Mouse (Mus musculus) embryonic facial prominence, embryonic 13.5 days (tissue): ENCODE results near the gene Vash1. TPM values are rescaled to one million over a fixed set of nuclear protein-coding genes. Genes with fewer than 3 reads are reported as not detected.

Experiments
- ATAC-seq: fragments of 200-750 bp; cut with Nextera tagmentation; 2 replicates; pipeline ENCODE4 v1.8.0; 2017; ENCODE audit warnings: low read depth; ENCODE audit not compliant: insufficient number of reproducible peaks, insufficient read depth, low FRiP score, low TSS enrichment
- H3K27ac ChIP-seq: fragments of 300-500 bp; sonication (generic); 2 replicates; pipeline ENCODE4 v1.5.1; 2015; ENCODE audit warnings: moderate library complexity, mild to moderate bottlenecking, inconsistent platforms
- H3K27me3 ChIP-seq: fragments of 300-500 bp; sonication (generic); 2 replicates; pipeline ENCODE4 v1.6.1; 2015; ENCODE audit warnings: mild to moderate bottlenecking, inconsistent platforms
- H3K36me3 ChIP-seq: fragments of 300-500 bp; sonication (generic); 2 replicates; pipeline ENCODE4 v1.6.1; 2015; ENCODE audit warnings: mild to moderate bottlenecking, inconsistent platforms
- H3K4me1 ChIP-seq: fragments of 300-500 bp; sonication (generic); 2 replicates; pipeline ENCODE4 v1.6.1; 2015; ENCODE audit warnings: inconsistent platforms
- H3K4me2 ChIP-seq: fragments of 300-500 bp; sonication (generic); 2 replicates; pipeline ENCODE4 v1.6.1; 2015; ENCODE audit warnings: moderate library complexity, mild to moderate bottlenecking, inconsistent platforms
- H3K4me3 ChIP-seq: fragments of 300-500 bp; sonication (generic); 2 replicates; pipeline ENCODE4 v1.5.1; 2015; ENCODE audit warnings: mild to moderate bottlenecking, inconsistent platforms
- H3K9ac ChIP-seq: fragments of 300-500 bp; sonication (generic); 2 replicates; pipeline ENCODE4 v1.6.1; 2015; ENCODE audit warnings: mild to moderate bottlenecking, inconsistent platforms
- H3K9me3 ChIP-seq: fragments of 300-500 bp; sonication (generic); 2 replicates; pipeline ENCODE4 v1.6.1; 2016; ENCODE audit warnings: inconsistent platforms
- WGBS: fragments of 180-500 bp; shearing (Covaris S2); methylation state at CpG from one replicate; pipeline ENCODE4 v1.1.7; 2015; ENCODE audit warnings: mixed read lengths; 5-methylcytosine and 5-hydroxymethylcytosine counted together
- polyA plus RNA-seq: library from polyadenylated mRNA; unstranded; fragments of >200 nt; fragmentation: Nextera tagmentation; extraction: Ambion mirVana; gene quantifications from 2 replicates; pipeline ENCODE4 v1.2.1, GENCODE M21; 2015

Gene Vash1
- polyA plus RNA-seq, 1 experiment from 2014 or later, result 13.1 TPM

GRCm38 (mm10) chr12:86698537-86698936, 20.0 kb downstream of the Vash1 start:
- Histone ChIP-seq H3K4me2 (no peak overlapping the region), H3K4me3 (no peak overlapping the region), H3K27me3 (no peaks in the 10 kb centered on the region), H3K9me3 (no peaks in the 10 kb centered on the region), H3K4me1 (peaks cover 22% of the 10 kb centered on the region), H3K27ac (no peak overlapping the region), H3K9ac (no peak overlapping the region), H3K36me3 (peaks cover 34% of the 10 kb centered on the region)
- ATAC-seq, result no peak

- no peak overlapping the region for H3K9ac ChIP-seq
- no peaks in the 10 kb centered on the region for H3K27me3 ChIP-seq
- WGBS, result 32% methylated on average over 19 of the region's 19 CpGs
- H3K9me3 ChIP-seq, result no peaks in the 10 kb centered on the region
- ATAC-seq, result no peak
- H3K36me3 ChIP-seq, result peaks cover 34% of the 10 kb centered on the region
- H3K4me3 ChIP-seq, result no peak overlapping the region
- H3K4me1 ChIP-seq, result peaks cover 22% of the 10 kb centered on the region
- no peak overlapping the region for H3K4me2 ChIP-seq
- H3K27ac ChIP-seq, result no peak overlapping the region; the same call in 1 of the 2 replicates
Measured at GRCm38 (mm10) chr12:86699965-86700926, 21.7 kb downstream of the Vash1 start.

- WGBS, result 67% methylated on average over 4 of the region's 4 CpGs
- no peak overlapping the region for H3K4me3 ChIP-seq
- H3K36me3 ChIP-seq, result peaks cover 29% of the 10 kb centered on the region
- peaks cover 22% of the 10 kb centered on the region for H3K4me1 ChIP-seq
- no peak overlapping the region for H3K4me2 ChIP-seq
- H3K9ac ChIP-seq, result no peak overlapping the region
- H3K27ac ChIP-seq, result no peak overlapping the region
- no peaks in the 10 kb centered on the region for H3K9me3 ChIP-seq
- H3K27me3 ChIP-seq, result no peaks in the 10 kb centered on the region
- no peak for ATAC-seq
Measured at GRCm38 (mm10) chr12:86700927-86701310, 22.4 kb downstream of the Vash1 start.

GRCm38 (mm10) chr12:86701491-86701890, 23.0 kb downstream of the Vash1 start:
- Histone ChIP-seq H3K4me1 (peaks cover 22% of the 10 kb centered on the region), H3K36me3 (peaks cover 25% of the 10 kb centered on the region), H3K4me3 (no peak overlapping the region), H3K27me3 (no peaks in the 10 kb centered on the region), H3K9me3 (no peaks in the 10 kb centered on the region), H3K27ac (no peak overlapping the region), H3K9ac (no peak overlapping the region), H3K4me2 (no peak overlapping the region)
- ATAC-seq, result no peak
- 87% methylated on average over 4 of the region's 4 CpGs for WGBS

- no peak for ATAC-seq
- H3K36me3 ChIP-seq, result peaks cover 20% of the 10 kb centered on the region
- WGBS, result 88% methylated on average over 3 of the region's 3 CpGs
- H3K27me3 ChIP-seq, result no peaks in the 10 kb centered on the region
- H3K4me1 ChIP-seq, result peaks cover 22% of the 10 kb centered on the region
- no peak overlapping the region for H3K4me2 ChIP-seq
- H3K9ac ChIP-seq, result no peak overlapping the region
- no peak overlapping the region for H3K27ac ChIP-seq
- no peak overlapping the region for H3K4me3 ChIP-seq
- no peaks in the 10 kb centered on the region for H3K9me3 ChIP-seq
Measured at GRCm38 (mm10) chr12:86702690-86703089, 24.2 kb downstream of the Vash1 start.

GRCm38 (mm10) chr12:86705843-86706242, 27.3 kb downstream of the Vash1 start:
- H3K27me3 ChIP-seq, result no peaks in the 10 kb centered on the region
- H3K27ac ChIP-seq, result no peak overlapping the region
- WGBS, result 75% methylated on average over 5 of the region's 5 CpGs
- no peaks in the 10 kb centered on the region for H3K9me3 ChIP-seq
- H3K36me3 ChIP-seq, result peaks cover 20% of the 10 kb centered on the region
- no peak overlapping the region for H3K4me2 ChIP-seq
- ATAC-seq, result no peak
- H3K4me3 ChIP-seq, result no peak overlapping the region
- H3K4me1 ChIP-seq, result peaks cover 6% of the 10 kb centered on the region
- H3K9ac ChIP-seq, result no peak overlapping the region

GRCm38 (mm10) chr12:86714026-86714425, 35.5 kb downstream of the Vash1 start:
- WGBS, result 60% methylated on average over 5 of the region's 5 CpGs
- Histone ChIP-seq H3K9ac (no peak overlapping the region), H3K27ac (no peak overlapping the region), H3K4me3 (no peak overlapping the region), H3K4me1 (no peaks in the 10 kb centered on the region), H3K4me2 (no peak overlapping the region), H3K36me3 (peaks cover 7% of the 10 kb centered on the region), H3K27me3 (no peaks in the 10 kb centered on the region), H3K9me3 (no peaks in the 10 kb centered on the region)
- ATAC-seq, result no peak

- H3K9me3 ChIP-seq, result no peaks in the 10 kb centered on the region
- H3K4me3 ChIP-seq, result no peak overlapping the region
- no peak for ATAC-seq
- H3K4me2 ChIP-seq, result no peak overlapping the region
- H3K27me3 ChIP-seq, result no peaks in the 10 kb centered on the region
- H3K9ac ChIP-seq, result no peak overlapping the region
- H3K27ac ChIP-seq, result no peak overlapping the region
- H3K4me1 ChIP-seq, result peaks cover 4% of the 10 kb centered on the region; the same call in 1 of the 2 replicates
- WGBS, result 45% methylated on average over 5 of the region's 5 CpGs
- H3K36me3 ChIP-seq, result peaks cover 7% of the 10 kb centered on the region
Measured at GRCm38 (mm10) chr12:86715401-86715800, 36.9 kb downstream of the Vash1 start.

- Histone ChIP-seq H3K27ac (no peak overlapping the region), H3K9ac (no peak overlapping the region), H3K27me3 (no peaks in the 10 kb centered on the region), H3K4me1 (peaks cover 13% of the 10 kb centered on the region; the same call in 1 of the 2 replicates), H3K4me3 (no peak overlapping the region), H3K36me3 (peaks cover 13% of the 10 kb centered on the region), H3K9me3 (no peaks in the 10 kb centered on the region), H3K4me2 (no peak overlapping the region)
- no peak for ATAC-seq
- WGBS, result 88% methylated on average over 11 of the region's 11 CpGs
Measured at GRCm38 (mm10) chr12:86716962-86717361, 38.5 kb downstream of the Vash1 start.

GRCm38 (mm10) chr12:86719961-86720639, 41.6 kb downstream of the Vash1 start:
- H3K9me3 ChIP-seq, result no peaks in the 10 kb centered on the region
- H3K9ac ChIP-seq, result 0 out of 2 replicates have a peak overlapping the region, but pooled peaks have one; percentile 27
- no peaks in the 10 kb centered on the region for H3K27me3 ChIP-seq
- H3K4me2 ChIP-seq, result no peak overlapping the region
- peaks cover 13% of the 10 kb centered on the region for H3K36me3 ChIP-seq
- no peak overlapping the region for H3K4me3 ChIP-seq
- peaks cover 17% of the 10 kb centered on the region; the same call in 1 of the 2 replicates for H3K4me1 ChIP-seq
- no peak for ATAC-seq
- WGBS, result 81% methylated on average over 18 of the region's 18 CpGs
- 0 out of 2 replicates have a peak overlapping the region, but pooled peaks have one; percentile 64 for H3K27ac ChIP-seq

- no peak for ATAC-seq
- peaks cover 22% of the 10 kb centered on the region; the same call in 1 of the 2 replicates for H3K4me1 ChIP-seq
- no peak overlapping the region for H3K9ac ChIP-seq
- no peaks in the 10 kb centered on the region for H3K9me3 ChIP-seq
- WGBS, result 77% methylated on average over 5 of the region's 5 CpGs
- H3K27ac ChIP-seq, result no peak overlapping the region
- H3K27me3 ChIP-seq, result no peaks in the 10 kb centered on the region
- H3K36me3 ChIP-seq, result peaks cover 10% of the 10 kb centered on the region
- no peak overlapping the region for H3K4me2 ChIP-seq
- no peak overlapping the region for H3K4me3 ChIP-seq
Measured at GRCm38 (mm10) chr12:86721453-86721852, 43.0 kb downstream of the Vash1 start.
